Mouse (Mus musculus) liver, adult 10 weeks (tissue): Measurements from ENCODE around the gene Ubxn1. TPM values are rescaled to one million over a fixed set of nuclear protein-coding genes. Genes with fewer than 3 reads are reported as not detected.

Source experiments
- polyA plus RNA-seq: library from polyadenylated mRNA; stranded (reverse); fragments of 350-450 nt; fragmentation: Illumina TruSeq; extraction: RNeasy Lipid Tissue Mini Kit (QIAGEN cat#74804); gene quantifications from one replicate; pipeline ENCODE4 v1.2.3, GENCODE M21; 2014; ENCODE audit warnings: low read depth, low replicate concordance

The Ubxn1 gene
- polyA plus RNA-seq, result 32.8 TPM

GRCm38 (mm10) chr19:8871267-8872186, at the start of gene Ubxn1:
Gene Ubxn1 (plus strand): TSS chr19:8871496.

GRCm38 (mm10) chr19:8829660-8830059, 41.6 kb upstream of the Ubxn1 start, which contains the start of gene AC129217.1:
Gene AC129217.1 (plus strand): TSS chr19:8829773.

GRCm38 (mm10) chr19:8837251-8837791, 34.0 kb upstream of the Ubxn1 start, which contains the start of gene Bscl2:
Gene Bscl2 (plus strand): TSS chr19:8837467.

GRCm38 (mm10) chr19:8839103-8839907, 32.0 kb upstream of the Ubxn1 start, which contains the start of gene Gng3:
Gene Gng3 (minus strand): TSS chr19:8839194.

GRCm38 (mm10) chr19:8850402-8850901, 20.8 kb upstream of the Ubxn1 start, which contains the start of gene Lrrn4cl:
Gene Lrrn4cl (plus strand): TSS chr19:8850768.

GRCm38 (mm10) chr19:8880311-8881033, 9.2 kb downstream of the Ubxn1 start, which contains the start of gene Uqcc3:
Gene Uqcc3 (minus strand): TSS chr19:8880923.

GRCm38 (mm10) chr19:8883616-8884015, 12.3 kb downstream of the Ubxn1 start, which contains the start of the genes Lbhd1 and Gm49403:
Gene Lbhd1 (plus strand): TSS chr19:8883732.
Gene Gm49403 (plus strand): TSS chr19:8883930.

GRCm38 (mm10) chr19:8888511-8889385, 17.5 kb downstream of the Ubxn1 start, which contains the start of the genes 1810009A15Rik and Gm49416:
Gene 1810009A15Rik (plus strand): TSS chr19:8888853.
Gene Gm49416 (plus strand): TSS chr19:8888926.

GRCm38 (mm10) chr19:8892829-8893766, 21.8 kb downstream of the Ubxn1 start, which contains the start of gene Ints5:
Gene Ints5 (plus strand): TSS chr19:8893005.

GRCm38 (mm10) chr19:8897865-8898495, 26.7 kb downstream of the Ubxn1 start, which contains the start of gene Ganab:
Gene Ganab (plus strand): TSS chr19:8898071.

GRCm38 (mm10) chr19:8920073-8920736, 48.9 kb downstream of the Ubxn1 start, which contains the start of gene B3gat3:
Gene B3gat3 (plus strand): TSS chr19:8920374.

Other genes with a start within 250 kb of the Ubxn1 start
- 0.08 TPM for gene Chrm1, start 207.7 kb upstream of the Ubxn1 start, polyA plus RNA-seq
- 49.2 TPM for gene Slc3a2, start 148.1 kb upstream of the Ubxn1 start, polyA plus RNA-seq
- gene Wdr74, start 135.7 kb upstream of the Ubxn1 start, polyA plus RNA-seq, result 8.7 TPM
- not detected for gene 1700092M07Rik, start 130.8 kb upstream of the Ubxn1 start, polyA plus RNA-seq
- gene Stx5a, start 130.1 kb upstream of the Ubxn1 start, polyA plus RNA-seq, result 45.2 TPM
- gene Nxf1, start 114.4 kb upstream of the Ubxn1 start, polyA plus RNA-seq, result 39.4 TPM
- 19.2 TPM for gene Tmem223, start 100.5 kb upstream of the Ubxn1 start, polyA plus RNA-seq
- gene Tmem179b, start 97.0 kb upstream of the Ubxn1 start, polyA plus RNA-seq, result 30.8 TPM
- gene Taf6l, start 85.1 kb upstream of the Ubxn1 start, polyA plus RNA-seq, result not detected
- 19.2 TPM for gene Polr2g, start 72.9 kb upstream of the Ubxn1 start, polyA plus RNA-seq
- gene Zbtb3, start 68.9 kb upstream of the Ubxn1 start, polyA plus RNA-seq, result not detected
- 27.0 TPM for gene Ttc9c, start 52.2 kb upstream of the Ubxn1 start, polyA plus RNA-seq
- gene Hnrnpul2, start 51.5 kb upstream of the Ubxn1 start, polyA plus RNA-seq, result 49.7 TPM
- not detected for gene AC129217.1, start 41.7 kb upstream of the Ubxn1 start, polyA plus RNA-seq
- 6.6 TPM for gene Bscl2, start 34.0 kb upstream of the Ubxn1 start, polyA plus RNA-seq
- not detected for gene Gng3, start 32.3 kb upstream of the Ubxn1 start, polyA plus RNA-seq
- gene Lrrn4cl, start 20.7 kb upstream of the Ubxn1 start, polyA plus RNA-seq, result not detected
- 2.7 TPM for gene Uqcc3, start 9.4 kb downstream of the Ubxn1 start, polyA plus RNA-seq
- 49.1 TPM for gene Lbhd1, start 12.2 kb downstream of the Ubxn1 start, polyA plus RNA-seq
- gene Gm49403, start 12.4 kb downstream of the Ubxn1 start, polyA plus RNA-seq, result not detected
- 9.1 TPM for gene 1810009A15Rik, start 17.4 kb downstream of the Ubxn1 start, polyA plus RNA-seq
- gene Gm49416, start 17.4 kb downstream of the Ubxn1 start, polyA plus RNA-seq, result not detected
- 0.77 TPM for gene Ints5, start 21.5 kb downstream of the Ubxn1 start, polyA plus RNA-seq
- 79.5 TPM for gene Ganab, start 26.6 kb downstream of the Ubxn1 start, polyA plus RNA-seq
- gene B3gat3, start 48.9 kb downstream of the Ubxn1 start, polyA plus RNA-seq, result 6.2 TPM
- 0.50 TPM for gene Rom1, start 57.9 kb downstream of the Ubxn1 start, polyA plus RNA-seq
- 5.5 TPM for gene Eml3, start 58.1 kb downstream of the Ubxn1 start, polyA plus RNA-seq
- 28.0 TPM for gene Mta2, start 70.4 kb downstream of the Ubxn1 start, polyA plus RNA-seq
- 2.6 TPM for gene Tut1, start 82.4 kb downstream of the Ubxn1 start, polyA plus RNA-seq
- 44.9 TPM for gene Eef1g, start 95.5 kb downstream of the Ubxn1 start, polyA plus RNA-seq
- gene Ahnak, start 117.8 kb downstream of the Ubxn1 start, polyA plus RNA-seq, result 3.2 TPM
- gene Scgb1a1, start 216.5 kb downstream of the Ubxn1 start, polyA plus RNA-seq, result not detected